Mouse (Mus musculus) frontal cortex, postnatal 10 days (tissue): ENCODE measurements around the gene Flt3l.
"Not testable (repeated sequence)": the region's sequence is repeated elsewhere in the genome, so short reads cannot be mapped to it uniquely, and the experiment has no call there.

Experiments used
- DNase-seq, 2 experiments: peaks; one replicate each; pipeline ENCODE4 v3.0.0; 2022; ENCODE audit warnings: low spot score in 2 of 2, mixed read lengths in 1 of 2

The Flt3l gene

DNA sequence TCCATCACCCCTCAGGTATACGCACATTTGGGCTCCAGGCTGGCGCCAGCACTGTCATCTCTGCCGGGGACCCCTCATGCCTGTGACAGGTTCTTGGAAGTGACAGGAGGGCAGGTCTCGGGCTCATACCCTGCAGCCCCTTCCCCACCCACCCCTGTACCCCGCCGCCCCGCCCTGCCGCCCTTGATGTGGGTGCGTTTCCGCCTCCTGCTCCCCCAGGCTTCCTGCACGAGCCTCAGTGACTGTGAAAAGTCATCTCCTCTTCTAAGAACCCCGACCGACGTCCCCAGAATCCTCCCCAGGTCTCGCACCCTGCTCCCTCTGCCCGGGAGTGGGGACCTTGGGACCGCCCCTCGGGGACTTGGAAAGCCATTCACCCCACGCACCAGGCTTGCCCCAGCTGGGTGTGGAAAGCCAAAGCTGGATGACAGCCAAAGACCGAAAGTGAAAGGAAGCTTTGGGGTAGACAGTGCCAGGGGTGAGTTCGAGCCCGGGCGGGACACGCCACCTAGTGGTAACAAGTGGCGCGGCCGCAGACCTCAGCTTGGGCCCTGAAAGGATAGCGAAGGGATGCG, at the start of gene Flt3l, which contains the start of gene Gm45713:
TSS of gene Flt3l (minus strand) at position 440 of the 575 bp plus-strand sequence.
TSS of gene Gm45713 (minus strand) at position 239 of the 575 bp plus-strand sequence.
- peak; percentile 71 to 85 for DNase-seq

DNA sequence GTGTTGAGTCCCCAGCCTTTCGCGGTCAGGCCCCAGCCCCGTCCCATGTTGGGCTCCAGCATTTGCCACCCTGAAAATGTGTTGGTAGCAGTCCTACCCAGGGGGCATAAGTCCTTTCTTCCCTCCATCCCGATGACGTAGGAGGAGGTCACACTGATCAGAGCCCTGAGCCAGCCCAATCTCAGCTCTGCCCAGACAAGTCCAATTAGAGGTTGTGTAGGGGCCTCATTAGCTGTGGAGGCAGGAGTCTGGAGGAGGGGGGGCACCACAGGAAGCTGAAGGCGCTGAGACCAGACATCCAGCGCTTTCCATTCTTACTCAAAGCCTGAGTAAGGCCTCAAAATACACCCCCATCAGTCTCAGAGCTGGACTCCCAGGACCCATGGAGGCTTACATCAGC, 49.7 kb upstream of the Flt3l start:
- DNase-seq, result no peak

DNA sequence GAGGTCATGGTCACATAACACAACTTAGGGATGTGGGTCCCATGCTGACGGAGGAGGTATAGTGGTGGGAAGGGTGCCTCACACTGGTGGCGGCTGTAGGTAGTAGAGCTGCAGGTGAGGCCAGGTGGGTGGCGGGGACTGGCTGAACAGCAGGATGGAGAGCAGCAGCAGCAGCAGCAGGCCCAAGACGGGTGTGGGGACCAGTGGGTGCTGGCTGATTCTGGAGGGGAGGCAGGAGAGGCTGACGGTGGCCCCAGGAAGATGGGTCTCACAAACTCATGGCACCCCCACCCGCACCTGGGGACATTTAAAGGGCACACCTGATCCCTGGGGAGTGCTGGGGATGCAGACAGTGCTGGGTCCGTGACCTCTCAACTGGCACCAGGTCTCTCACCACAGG, 47.4 kb upstream of the Flt3l start:
- no peak for DNase-seq

DNA sequence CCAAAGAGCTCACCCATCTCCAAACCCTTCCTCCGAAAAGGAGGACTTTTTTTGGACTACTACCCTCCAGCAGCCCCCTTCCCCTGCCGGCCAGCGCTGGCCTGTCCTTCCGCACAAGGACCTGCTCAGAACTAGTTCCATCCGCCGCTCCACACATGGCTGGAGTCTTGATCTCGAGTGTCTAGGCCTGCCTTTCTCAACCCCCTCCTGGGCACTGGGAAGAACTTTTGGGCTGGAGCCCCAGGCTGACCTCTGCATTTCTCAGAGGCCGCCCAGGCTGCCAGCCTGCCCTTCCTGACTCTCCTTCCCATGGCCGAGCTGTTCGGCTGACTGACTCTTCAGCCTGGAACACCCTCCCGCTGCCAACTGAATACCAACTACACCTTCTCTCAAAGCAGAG, 46.4 kb upstream of the Flt3l start:
- no peak for DNase-seq

DNA sequence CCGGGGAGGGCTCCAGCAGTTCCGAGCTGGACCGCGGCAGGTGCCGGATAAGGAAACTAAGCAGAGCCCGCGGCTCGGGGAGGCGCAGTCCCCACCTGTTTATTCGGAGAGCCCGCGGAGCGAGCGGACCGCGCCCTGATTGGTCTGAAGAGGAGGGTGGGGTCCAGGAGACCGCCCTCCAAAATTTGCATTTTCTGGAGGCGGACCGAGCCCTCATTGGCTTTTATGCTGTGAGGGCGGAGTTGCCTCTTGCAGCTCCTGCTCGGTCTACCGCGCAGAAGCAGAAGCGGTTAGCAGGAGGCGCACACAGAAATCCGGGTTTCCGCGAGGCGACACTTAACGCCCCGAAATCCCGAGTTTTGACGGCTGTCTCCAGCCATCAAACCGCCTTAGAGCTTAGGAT, 46.0 kb upstream of the Flt3l start:
- peak in 1 of 2 experiments; percentile 81 for DNase-seq

DNA sequence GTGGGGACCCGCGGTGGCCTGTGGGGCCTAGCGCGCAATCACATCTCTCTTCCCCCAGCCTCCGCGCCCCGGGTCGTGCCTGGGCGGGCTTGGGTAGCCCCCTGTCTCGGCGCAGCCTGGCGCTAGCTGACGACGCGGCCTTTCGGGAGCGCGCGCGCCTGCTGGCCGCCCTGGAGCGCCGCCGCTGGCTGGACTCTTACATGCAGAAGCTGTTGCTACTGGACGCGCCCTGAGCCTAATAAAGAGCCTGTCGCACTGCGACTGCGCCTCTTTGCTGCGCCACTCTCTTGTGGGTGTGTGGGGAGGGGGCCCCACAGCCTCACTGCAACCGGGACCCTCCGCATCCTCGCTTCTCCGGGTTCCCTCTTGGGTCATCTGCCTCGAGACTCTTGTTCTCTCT, 45.3 kb upstream of the Flt3l start:
- DNase-seq, result no peak

DNA sequence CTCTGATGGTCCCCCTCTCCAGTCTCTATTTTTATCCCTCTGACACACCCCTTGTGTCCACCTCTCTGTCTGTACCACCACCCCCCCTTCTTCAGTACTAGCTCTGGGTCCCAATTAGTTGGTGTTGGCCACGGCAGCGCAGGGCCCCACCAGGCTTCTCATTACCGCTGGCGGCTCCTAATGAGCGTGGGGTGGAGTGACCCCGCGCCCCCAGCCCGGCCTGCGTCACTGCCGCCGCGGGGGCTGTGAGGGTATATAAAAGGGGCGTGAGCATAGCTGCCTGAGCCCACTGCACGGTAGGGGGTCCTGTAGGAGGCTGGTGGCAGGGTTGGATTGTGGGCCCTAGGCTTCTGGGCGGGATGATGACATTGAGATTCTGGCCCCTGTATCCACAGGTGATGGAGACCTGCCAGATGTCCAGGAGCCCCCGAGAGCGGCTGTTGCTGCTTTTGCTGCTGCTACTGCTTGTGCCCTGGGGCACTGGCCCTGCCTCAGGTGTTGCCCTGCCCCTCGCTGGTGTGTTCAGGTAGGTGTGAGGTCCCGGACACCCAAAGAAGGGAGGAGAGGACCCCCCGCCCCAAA, 44.8 kb upstream of the Flt3l start, which contains the start of gene Pth2:
TSS of gene Pth2 (plus strand) at position 100 of the 582 bp plus-strand sequence.
- no peak for DNase-seq

DNA sequence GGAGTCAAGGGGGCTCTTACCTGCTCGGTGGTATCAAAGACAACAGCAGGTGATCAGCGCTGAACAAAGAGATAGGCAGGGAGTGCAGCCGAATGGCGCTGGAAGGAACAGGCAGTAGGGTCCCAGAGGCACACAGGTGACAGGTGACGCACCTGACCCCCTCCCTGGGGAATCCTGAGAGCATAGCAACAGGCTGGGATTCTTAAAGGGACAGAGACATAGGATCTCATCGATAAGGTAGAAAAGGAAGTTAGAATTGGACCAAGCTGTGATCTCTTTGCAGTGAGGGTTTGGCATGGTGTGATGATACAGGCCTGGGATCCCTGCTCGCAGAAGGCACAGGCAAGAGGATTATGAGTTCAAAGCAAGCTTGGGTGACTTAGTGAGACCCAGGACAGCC, 43.2 kb upstream of the Flt3l start, which contains the start of gene Gfy:
TSS of gene Gfy (minus strand) at position 101 of the 400 bp plus-strand sequence.
- no peak for DNase-seq

DNA sequence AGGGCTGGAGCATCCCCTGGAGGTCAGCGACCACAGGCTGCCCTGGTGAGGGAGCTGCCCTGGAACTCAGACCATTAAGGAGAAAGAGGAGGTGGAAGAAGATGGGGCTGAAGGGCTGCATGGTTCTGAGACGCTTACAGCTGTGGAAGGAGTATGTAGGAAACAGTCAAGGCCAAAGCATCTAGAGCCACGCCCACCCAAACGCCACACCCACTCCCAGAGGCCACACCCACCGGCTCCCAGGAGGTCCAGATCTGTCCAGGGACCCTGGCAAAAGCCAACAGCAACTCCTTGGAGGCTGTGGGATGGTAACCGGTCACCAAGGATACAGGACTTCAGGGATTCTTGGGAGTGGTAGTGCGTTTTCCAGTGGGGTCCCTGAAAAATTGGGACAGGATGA, 42.3 kb upstream of the Flt3l start:
- DNase-seq, result no peak

DNA sequence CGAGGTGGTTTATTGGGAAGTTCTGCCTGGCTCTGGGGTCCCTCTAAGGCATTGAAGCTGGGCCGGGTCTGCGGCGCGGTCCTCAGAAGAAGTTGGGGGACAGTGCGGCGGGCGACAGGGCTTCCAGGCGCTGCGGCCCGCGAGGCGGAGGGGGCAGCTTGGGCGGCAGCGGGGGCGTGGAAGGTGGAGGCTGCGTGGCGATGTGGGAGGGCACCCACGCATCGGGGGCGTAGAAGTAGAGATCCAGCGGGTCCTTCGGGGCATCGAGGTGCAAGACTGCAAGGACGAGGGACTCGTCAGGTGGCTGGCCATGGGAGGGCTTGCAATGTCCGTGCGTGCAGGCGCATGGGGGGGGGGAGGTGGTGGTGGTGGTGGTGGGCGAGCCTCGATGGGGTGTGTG, 40.1 kb upstream of the Flt3l start:
- no peak for DNase-seq

DNA sequence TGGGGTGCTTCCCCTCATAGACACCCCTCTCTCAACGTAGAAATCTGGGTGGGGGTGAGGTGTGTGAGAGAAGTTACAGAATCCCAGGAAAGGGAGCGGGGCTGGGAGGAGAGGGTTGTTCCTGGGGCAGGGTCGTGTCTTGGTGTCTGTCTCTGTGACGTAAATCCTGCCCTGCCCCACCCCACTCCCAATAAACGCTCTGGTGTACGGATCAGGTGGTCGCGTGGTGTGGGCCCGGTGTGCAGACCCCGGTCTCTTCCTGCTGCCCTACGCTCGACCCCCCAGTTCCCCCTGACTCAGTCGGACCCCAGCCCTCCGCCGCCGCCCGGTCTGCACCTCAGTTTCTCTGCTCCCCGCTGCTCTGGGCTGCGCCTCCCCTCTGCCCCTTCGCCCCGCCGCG, 39.7 kb upstream of the Flt3l start:
- DNase-seq, result no peak

DNA sequence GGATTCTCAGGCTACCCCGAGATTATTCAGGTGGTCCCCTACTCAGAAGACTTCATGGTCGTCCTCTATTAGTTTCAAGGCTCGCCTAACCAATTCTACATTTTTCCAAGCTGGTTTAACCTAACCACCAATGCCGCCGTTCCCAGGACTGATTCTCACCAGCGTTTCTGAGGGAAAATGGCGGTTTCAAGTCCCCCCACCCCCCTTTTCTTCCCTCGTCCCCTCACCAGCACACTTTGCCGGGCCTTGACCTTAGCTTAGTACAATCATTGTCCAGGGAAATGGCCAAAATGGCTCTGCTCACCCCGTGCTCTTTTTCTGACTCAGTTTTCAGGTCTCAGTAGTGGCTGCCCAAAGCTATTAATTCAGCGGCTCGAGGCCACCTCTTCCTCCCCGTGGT, 39.2 kb upstream of the Flt3l start:
- no peak for DNase-seq

DNA sequence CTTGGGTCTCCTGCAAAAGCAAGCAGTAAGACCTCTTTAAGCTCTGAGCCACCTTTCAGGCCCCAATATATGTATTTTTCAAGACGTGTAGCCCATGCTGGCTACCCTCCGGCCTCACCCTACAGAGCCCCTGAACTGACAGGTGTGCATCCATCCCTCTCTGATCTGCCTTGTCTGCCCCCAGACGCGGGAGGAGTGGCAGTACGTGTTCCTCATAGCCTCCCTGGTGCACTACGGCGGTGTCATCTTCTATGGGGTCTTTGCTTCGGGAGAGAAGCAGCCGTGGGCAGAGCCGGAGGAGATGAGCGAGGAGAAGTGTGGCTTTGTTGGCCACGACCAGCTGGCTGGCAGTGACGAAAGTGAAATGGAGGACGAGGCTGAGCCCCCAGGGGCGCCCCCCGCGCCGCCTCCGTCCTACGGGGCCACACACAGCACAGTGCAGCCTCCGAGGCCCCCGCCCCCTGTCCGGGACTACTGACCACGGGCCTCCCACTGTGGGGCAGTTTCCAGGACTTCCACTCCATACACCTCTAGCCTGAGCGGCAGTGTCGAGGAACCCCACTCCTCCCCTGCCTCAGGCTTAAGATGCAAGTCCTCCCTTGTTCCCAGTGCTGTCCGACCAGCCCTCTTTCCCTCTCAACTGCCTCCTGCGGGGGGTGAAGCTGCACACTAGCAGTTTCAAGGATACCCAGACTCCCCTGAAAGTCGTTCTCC, 38.5 kb upstream of the Flt3l start:
- no peak for DNase-seq

DNA sequence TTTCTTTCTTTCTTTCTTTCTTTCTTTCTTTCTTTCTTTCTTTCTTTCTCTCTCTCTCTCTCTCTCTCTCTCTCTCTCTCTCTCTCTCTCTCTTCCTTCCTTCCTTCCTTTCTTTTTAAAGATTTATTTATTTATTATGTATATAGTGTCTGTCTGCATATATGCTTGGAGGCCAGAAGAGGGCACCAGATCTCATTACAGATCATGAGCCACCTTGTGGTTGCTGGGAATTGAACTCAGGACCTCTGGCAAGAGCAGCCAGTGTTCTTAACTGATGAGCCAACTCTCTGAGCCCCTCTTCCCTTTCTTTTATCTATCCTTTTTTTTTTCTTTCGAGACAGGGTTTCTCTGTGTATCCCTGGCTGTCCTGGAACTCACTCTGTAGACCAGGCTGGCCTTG, 37.5 kb upstream of the Flt3l start:
- DNase-seq, result not testable (repeated sequence)

DNA sequence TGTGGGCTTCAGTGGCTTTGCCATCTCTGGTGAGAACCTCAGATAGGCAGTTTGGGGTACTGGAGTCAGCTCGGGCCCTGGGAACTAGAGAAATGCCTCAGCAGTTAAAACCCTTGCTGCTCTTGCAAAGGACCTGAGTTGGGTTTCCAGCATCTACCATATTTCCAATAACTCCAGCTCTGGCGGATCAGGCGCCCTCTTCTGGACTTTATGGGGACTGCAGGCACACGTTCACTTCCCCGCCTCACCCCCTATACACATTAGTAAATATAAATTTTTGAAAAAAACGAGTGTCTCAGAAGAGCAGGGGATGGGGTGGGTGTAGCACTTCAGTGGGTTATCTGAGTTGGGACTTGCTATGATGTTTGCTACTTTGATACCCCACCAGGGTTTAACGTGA, 36.7 kb upstream of the Flt3l start:
- DNase-seq, result no peak

DNA sequence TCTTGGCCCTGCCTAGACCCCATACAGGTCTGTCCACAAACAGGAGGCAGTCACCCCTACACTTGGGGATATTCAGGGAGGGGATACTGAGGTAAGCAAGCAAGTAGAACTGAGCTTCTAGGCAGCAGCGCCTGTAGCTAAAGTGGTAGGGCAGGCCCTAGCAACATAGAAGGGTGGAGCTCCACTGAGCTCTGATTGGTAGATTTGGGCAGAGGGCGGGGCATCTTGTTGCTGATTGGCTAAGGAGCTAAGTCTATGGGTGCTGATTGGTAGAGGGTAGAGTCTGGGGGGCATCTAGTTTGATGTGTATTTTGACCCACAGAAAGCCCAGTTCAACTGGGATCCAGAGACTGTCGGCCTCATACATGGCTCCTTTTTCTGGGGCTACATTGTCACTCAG, 33.3 kb upstream of the Flt3l start:
- no peak for DNase-seq

DNA sequence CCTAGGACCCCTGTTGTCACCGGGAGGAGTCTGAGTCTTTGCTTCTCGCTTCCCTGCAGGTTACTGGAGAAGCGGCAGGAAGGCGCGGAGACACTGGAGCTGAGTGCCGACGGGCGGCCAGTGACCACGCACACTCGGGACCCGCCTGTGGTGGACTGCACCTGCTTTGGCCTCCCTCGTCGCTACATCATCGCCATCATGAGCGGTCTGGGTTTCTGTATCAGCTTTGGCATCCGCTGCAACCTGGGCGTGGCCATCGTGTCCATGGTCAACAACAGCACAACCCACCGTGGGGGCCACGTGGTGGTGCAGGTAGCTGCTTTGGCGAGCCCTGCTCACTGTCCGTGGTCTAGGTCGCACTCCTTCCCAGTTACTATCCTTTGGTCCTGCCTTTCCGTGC, 32.4 kb upstream of the Flt3l start:
- DNase-seq, result no peak

DNA sequence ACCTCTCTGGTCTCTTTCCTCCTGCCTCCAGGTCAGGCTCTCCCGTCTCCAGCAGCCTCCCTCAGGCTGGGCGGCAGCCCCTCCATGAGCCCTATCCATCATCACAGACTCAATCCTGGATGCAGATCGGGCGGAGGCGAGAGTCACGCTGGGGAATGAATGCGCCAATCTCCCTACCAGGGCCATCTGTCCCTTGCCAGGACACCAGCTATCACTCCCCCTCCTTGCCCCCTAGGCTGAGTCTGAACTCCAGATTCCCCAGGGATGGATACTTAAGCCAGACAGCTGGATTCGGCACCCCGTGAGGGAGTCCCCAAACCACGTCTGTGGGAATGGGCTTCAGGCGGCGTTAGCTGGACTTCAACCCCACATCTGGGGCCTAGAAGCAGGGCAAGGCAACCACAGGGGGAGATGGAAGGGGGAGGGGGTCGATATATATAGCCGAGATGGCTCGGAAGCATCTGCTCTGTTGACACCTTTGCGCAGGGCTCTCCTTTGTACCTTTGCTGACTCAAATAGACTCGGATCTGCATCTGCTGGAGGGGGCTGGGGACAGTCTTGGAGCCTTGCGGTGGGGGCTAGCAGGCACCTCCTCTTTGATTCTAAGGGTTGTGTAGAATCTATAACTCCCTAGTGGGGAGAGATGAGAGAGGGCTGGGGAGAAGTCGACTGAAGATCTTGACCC, 31.7 kb upstream of the Flt3l start:
- DNase-seq, result no peak

DNA sequence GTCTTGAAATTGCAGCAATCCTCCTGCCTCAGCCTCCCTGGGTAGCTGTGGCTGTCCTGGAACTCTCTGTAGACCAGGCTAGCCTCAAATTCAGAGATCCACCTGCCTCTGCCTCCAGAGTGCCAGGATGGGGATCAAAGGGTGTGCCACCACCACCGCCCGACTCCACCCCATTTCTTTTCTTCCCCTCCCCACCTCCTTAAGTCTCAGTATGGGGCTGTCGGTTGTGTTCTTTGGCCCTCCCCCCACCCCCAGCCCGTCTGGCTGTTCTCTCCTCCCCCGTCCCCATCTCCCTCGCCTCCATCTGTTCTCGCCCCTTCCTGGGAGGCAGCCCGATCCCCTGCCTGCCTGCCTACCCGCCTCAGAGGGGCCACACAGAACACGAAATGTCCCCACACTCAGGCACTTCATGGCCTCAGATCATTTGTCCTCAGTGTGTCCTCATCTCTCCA, 30.7 kb upstream of the Flt3l start:
- DNase-seq, result no peak

DNA sequence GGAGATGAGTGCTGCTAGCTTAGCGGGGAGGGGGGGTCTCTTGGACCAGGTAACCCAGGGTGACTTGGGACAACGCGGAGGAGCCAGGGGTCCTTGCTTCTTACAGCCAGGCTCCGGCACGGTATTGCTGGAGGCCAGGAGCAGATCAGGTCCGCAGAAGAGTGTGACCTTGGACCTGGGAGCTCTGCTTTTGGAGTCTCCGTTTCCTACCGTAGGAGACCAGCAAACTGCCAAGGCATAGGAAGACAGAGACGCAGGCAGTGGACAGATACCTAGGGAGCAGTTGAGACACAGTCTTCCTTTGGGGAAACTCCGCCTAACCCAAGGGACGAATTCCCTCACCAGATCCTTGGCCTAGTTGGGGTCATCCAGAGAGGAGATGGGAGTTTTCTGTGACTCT, 29.5 kb upstream of the Flt3l start:
- no peak for DNase-seq

DNA sequence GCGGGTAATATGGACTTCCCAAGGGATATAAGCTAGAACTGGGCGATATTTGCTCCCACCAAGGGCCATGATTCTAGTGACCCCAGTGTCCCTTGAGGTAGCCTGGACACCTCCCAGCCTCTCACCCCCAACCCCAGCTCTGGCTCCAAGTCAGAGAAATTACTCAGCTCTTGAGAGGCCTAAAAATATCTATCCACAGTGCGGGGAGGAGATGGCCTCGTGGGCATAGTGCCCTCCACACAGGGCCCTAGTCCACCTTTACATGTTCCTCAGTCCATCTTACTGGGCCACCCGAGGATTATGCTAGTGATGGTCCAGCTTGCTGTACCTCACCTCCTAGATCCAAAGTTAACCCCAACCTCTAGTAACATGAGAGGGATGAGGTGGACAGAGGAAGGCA, 28.6 kb upstream of the Flt3l start:
- no peak for DNase-seq

DNA sequence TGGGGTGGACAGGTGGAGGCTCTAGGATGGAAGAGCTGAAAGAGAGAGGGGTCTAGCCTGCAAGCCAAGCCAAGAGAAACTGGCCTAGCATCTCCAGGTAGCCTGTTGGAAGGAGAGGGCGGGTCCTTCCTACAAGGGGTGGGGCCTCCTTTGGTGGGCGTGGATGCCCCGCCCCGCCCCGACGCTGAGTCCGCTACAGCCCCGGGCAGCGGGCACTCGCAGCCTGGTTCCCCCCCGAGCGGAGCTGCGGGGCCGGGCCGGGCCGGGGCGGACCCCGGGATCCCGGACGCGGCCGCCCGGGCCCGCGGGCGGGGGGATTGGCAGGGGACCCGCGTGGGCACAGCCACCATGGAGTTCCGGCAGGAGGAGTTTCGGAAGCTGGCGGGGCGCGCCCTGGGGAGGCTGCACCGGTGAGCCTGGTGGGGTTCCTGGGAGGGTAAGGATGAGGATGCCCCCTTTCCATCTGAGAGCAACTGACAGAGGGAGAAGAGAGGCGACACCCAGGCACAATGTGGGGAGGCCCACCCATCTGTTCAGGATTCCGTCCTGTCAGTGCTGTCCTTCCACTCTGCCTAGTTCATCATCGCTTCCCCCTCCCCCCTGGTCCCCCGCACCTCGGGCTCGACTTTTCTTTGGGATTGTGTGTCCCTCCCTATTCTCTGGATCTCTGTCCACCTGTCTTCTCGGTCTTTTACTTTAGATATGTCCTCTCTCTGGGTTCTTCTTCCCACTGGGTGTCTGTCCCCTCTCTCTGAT, 27.7 kb upstream of the Flt3l start, which contains the start of gene Slc17a7:
TSS of gene Slc17a7 (plus strand) at position 215 of the 756 bp plus-strand sequence.
- no peak for DNase-seq
